Mouse (Mus musculus): ENCODE measurements around the gene Rhoj. TPM values are rescaled to one million over a fixed set of nuclear protein-coding genes. Genes with fewer than 3 reads are reported as not detected.

Gene Rhoj
- total and polyA plus RNA-seq, 3 experiments, result not detected

DNA sequence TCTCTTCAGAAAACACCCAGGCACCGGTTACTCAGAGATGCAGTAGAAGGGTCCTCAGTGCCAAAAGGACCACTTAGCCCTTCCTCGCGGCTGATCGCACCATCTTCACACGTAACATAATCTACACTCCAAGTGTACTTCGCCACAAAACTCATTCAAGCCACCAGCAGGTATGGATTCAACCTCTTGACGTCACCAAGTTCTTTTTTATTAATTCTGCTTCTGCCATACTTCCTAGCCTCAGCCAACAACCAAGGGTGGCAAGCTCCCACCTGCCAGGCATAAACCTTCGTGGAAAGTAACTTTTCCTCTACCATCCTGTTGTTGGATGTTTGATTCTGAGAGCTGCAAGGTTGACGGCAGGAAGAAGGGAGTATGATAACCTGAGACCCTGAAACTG lies 80.4 kb downstream of the Rhoj start:
- no peak overlapping the region for H3K4me3 ChIP-seq (replicated peaks in 1 of 3; ENCODE audit: low read depth in 2 of 3, low read length in 2 of 3, poor library complexity in 1 of 3)
- no peaks in the 10 kb centered on the region for H3K79me2 ChIP-seq (replicated peaks; ENCODE audit: control insufficient read depth, extremely low read depth, insufficient read depth, poor library complexity, severe bottlenecking)
- H3K4me1 ChIP-seq (ENCODE audit: control insufficient read depth in 1 of 2, insufficient read depth in 2 of 2), result no peaks in the 10 kb centered on the region
- H3K9me3 ChIP-seq (replicated peaks; ENCODE audit: low read length), result no peaks in the 10 kb centered on the region
- H3K27me3 ChIP-seq (replicated peaks), result no peaks in the 10 kb centered on the region
- H3K4me2 ChIP-seq (ENCODE audit: insufficient read depth, low read depth, poor library complexity, severe bottlenecking), result no peak overlapping the region
- no peak overlapping the region for H3K9ac ChIP-seq (ENCODE audit: insufficient read depth, low read depth)
- TF ChIP-seq KAT2A (IDR thresholded peaks at IDR 0.05; ENCODE audit: insufficient replicate concordance, low read length) (no peak), GABPA (IDR thresholded peaks at IDR 0.05; ENCODE audit: insufficient replicate concordance, low read depth, low read length) (no peak)
- no peak overlapping the region for H3K27ac ChIP-seq (ENCODE audit: insufficient read depth, low read depth)
- no peak for DNase-seq (ENCODE audit: extremely low read depth)
- no peaks in the 10 kb centered on the region for H3K36me3 ChIP-seq (replicated peaks in 1 of 2; ENCODE audit: control insufficient read depth in 1 of 2, insufficient read depth in 1 of 2, low read length in 1 of 2)
- in situ Hi-C loops (cut with MboI; ENCODE audit: low pct_ligation_motif_present, low pct_unique_long_range_greater_than_20kb, low sequenced_read_pairs), result no loop called here
- dilution Hi-C loops (cut with MboI; ENCODE audit: extremely low pct_ligation_motif_present, extremely low pct_unique_long_range_greater_than_20kb, low sequenced_read_pairs), result no loop called here

DNA sequence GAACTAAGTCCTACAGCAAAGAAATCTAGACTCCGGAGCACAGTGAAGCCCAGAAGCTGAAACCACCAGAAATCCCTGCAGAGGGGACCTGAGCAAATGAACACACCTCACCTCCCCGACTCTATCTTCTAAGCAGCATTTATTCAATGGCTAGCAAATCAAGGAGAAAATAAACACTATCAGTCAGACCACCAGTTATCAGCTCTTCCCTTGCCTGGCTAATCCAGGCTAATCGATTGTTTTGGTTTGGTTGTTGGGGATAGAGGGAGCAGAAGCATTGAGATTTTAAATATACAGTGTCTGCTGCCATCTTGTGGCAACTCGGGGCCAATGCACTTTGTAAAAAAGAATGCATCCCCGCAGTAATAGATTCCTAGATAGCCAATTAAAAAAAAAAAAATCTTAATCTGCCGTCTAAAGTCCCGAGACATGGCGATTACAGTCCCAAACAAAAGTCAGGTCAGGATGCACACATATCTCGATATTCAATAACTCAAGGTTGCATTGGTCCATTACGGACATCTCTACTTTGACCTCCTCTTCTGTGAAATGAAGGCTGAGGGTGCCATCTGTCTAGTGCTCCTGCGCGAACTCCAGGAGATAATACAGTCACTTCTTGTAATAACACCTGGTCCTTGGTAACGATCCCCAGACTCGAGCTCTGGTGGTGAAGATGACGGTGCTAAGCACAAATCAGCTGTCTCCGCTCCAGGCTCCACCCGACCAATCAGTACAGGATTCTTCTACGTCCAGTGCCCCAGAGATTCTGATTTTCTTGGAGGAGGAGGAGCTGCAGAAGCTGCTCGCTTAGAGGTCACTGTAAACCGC lies 81.4 kb downstream of the Rhoj start:
- Histone ChIP-seq H3K9me3 (replicated peaks; ENCODE audit: low read length) (no peaks in the 10 kb centered on the region), H3K9ac (ENCODE audit: insufficient read depth, low read depth) (no peak overlapping the region), H3K36me3 (replicated peaks in 1 of 2; ENCODE audit: control insufficient read depth in 1 of 2, insufficient read depth in 1 of 2, low read length in 1 of 2) (no peaks in the 10 kb centered on the region), H3K27me3 (replicated peaks) (no peaks in the 10 kb centered on the region), H3K79me2 (replicated peaks; ENCODE audit: control insufficient read depth, extremely low read depth, insufficient read depth, poor library complexity, severe bottlenecking) (no peaks in the 10 kb centered on the region), H3K27ac (ENCODE audit: insufficient read depth, low read depth) (no peak overlapping the region), H3K4me3 (replicated peaks in 1 of 3; ENCODE audit: low read depth in 2 of 3, low read length in 2 of 3, poor library complexity in 1 of 3) (no peak overlapping the region), H3K4me1 (ENCODE audit: control insufficient read depth in 1 of 2, insufficient read depth in 2 of 2) (no peaks in the 10 kb centered on the region), H3K4me2 (ENCODE audit: insufficient read depth, low read depth, poor library complexity, severe bottlenecking) (no peak overlapping the region)
- in situ Hi-C loops (cut with MboI; ENCODE audit: low pct_ligation_motif_present, low pct_unique_long_range_greater_than_20kb, low sequenced_read_pairs), result loop anchor here (10.0 kb wide), 1 partner anchor 1075 kb away; the partner anchor contains the start of gene Gm11042
- dilution Hi-C loops (cut with MboI; ENCODE audit: extremely low pct_ligation_motif_present, extremely low pct_unique_long_range_greater_than_20kb, low sequenced_read_pairs), result no loop called here
- no peak for TF ChIP-seq EP300 (IDR thresholded peaks at IDR 0.05; ENCODE audit: low read length)
- no peak for TF ChIP-seq NELFE (IDR thresholded peaks at IDR 0.05; ENCODE audit: low read depth, low read length)
- TF ChIP-seq ZNF384 (IDR thresholded peaks at IDR 0.05; ENCODE audit: low read depth, low read length), result peak; percentile 48; the same call in 1 of the 2 replicates
- no peak for TF ChIP-seq ZKSCAN1 (IDR thresholded peaks at IDR 0.05; ENCODE audit: borderline replicate concordance, low read depth, low read length)
- TF ChIP-seq CTCF (conservative IDR thresholded peaks at IDR 0.05 in 1 of 2, IDR thresholded peaks at IDR 0.05 in 1 of 2; ENCODE audit: low read depth in 2 of 2, low read length in 2 of 2), result peak; percentile 66 to 85
- TF ChIP-seq SMC3 (IDR thresholded peaks at IDR 0.05; ENCODE audit: low read depth, low read length), result peak; percentile 81
- TF ChIP-seq ZC3H11A (IDR thresholded peaks at IDR 0.05; ENCODE audit: low read depth, low read length), result peak; percentile 33; the same call in 1 of the 2 replicates
- peak; percentile 89 for TF ChIP-seq RAD21 (IDR thresholded peaks at IDR 0.05; ENCODE audit: low read depth, low read length)
- DNase-seq (ENCODE audit: extremely low read depth), result peak; percentile 30

GRCm38 (mm10) chr12:75391526-75391925 lies 83.4 kb downstream of the Rhoj start:
- Histone ChIP-seq H3K4me3 (replicated peaks in 1 of 3; ENCODE audit: low read depth in 2 of 3, low read length in 2 of 3, poor library complexity in 1 of 3) (no peak overlapping the region), H3K9me3 (replicated peaks; ENCODE audit: low read length) (no peaks in the 10 kb centered on the region), H3K36me3 (replicated peaks in 1 of 2; ENCODE audit: control insufficient read depth in 1 of 2, insufficient read depth in 1 of 2, low read length in 1 of 2) (no peaks in the 10 kb centered on the region), H3K79me2 (replicated peaks; ENCODE audit: control insufficient read depth, extremely low read depth, insufficient read depth, poor library complexity, severe bottlenecking) (no peaks in the 10 kb centered on the region), H3K4me2 (ENCODE audit: insufficient read depth, low read depth, poor library complexity, severe bottlenecking) (no peak overlapping the region), H3K4me1 (ENCODE audit: control insufficient read depth in 1 of 2, insufficient read depth in 2 of 2) (no peaks in the 10 kb centered on the region), H3K27me3 (replicated peaks) (no peaks in the 10 kb centered on the region), H3K9ac (ENCODE audit: insufficient read depth, low read depth) (no peak overlapping the region), H3K27ac (ENCODE audit: insufficient read depth, low read depth) (no peak overlapping the region)
- no peak for DNase-seq (ENCODE audit: extremely low read depth)
- TF ChIP-seq UBTF (IDR thresholded peaks at IDR 0.05; ENCODE audit: low read depth, low read length) (no peak), ELF1 (IDR thresholded peaks at IDR 0.05; ENCODE audit: low read depth, low read length) (no peak), KAT2A (IDR thresholded peaks at IDR 0.05; ENCODE audit: insufficient replicate concordance, low read length) (no peak), MEF2A (IDR thresholded peaks at IDR 0.05; ENCODE audit: borderline replicate concordance, low read depth, low read length) (no peak), JUND (conservative IDR thresholded peaks at IDR 0.05; ENCODE audit: low read depth, low read length) (no peak), ETS1 (conservative IDR thresholded peaks at IDR 0.05; ENCODE audit: low read depth, low read length) (no peak), TBP (conservative IDR thresholded peaks at IDR 0.05; ENCODE audit: low read depth, low read length) (no peak), MAFK (IDR thresholded peaks at IDR 0.05; ENCODE audit: insufficient replicate concordance, low read length) (no peak), RAD21 (IDR thresholded peaks at IDR 0.05; ENCODE audit: low read depth, low read length) (no peak), MXI1 (IDR thresholded peaks at IDR 0.05; ENCODE audit: low read depth, low read length) (no peak), ZNF384 (IDR thresholded peaks at IDR 0.05; ENCODE audit: low read depth, low read length) (no peak), TCF12 (IDR thresholded peaks at IDR 0.05; ENCODE audit: low read depth, low read length) (no peak), MAZ (IDR thresholded peaks at IDR 0.05; ENCODE audit: low read depth, low read length) (no peak), CHD1 (IDR thresholded peaks at IDR 0.05; ENCODE audit: low read depth, low read length) (no peak), USF1 (IDR thresholded peaks at IDR 0.05; ENCODE audit: low read depth, low read length) (no peak), ZC3H11A (IDR thresholded peaks at IDR 0.05; ENCODE audit: low read depth, low read length) (no peak), CHD2 (IDR thresholded peaks at IDR 0.05; ENCODE audit: low read length) (no peak)
- dilution Hi-C loops (cut with MboI; ENCODE audit: extremely low pct_ligation_motif_present, extremely low pct_unique_long_range_greater_than_20kb, low sequenced_read_pairs) (no loop called here), in situ Hi-C loops (cut with MboI; ENCODE audit: low pct_ligation_motif_present, low pct_unique_long_range_greater_than_20kb, low sequenced_read_pairs) (loop anchor here (10.0 kb wide), 1 partner anchor 1077 kb away; the partner anchor contains the start of gene Gm11042)
